Mouse (Mus musculus) fibroblast of lung, adult 2 months (primary cell): Measurements from ENCODE around the gene Dnajc21.
A peak's percentile ranks its signal among the peaks of the same experiment; 100 is the strongest.
"Not testable (repeated sequence)": the region's sequence is repeated elsewhere in the genome, so short reads cannot be mapped to it uniquely, and the experiment has no call there.

ENCODE experiments used
- DNase-seq: peaks from one replicate; pipeline ENCODE4 v3.0.0-alpha.2; 2011; ENCODE audit warnings: low read depth

The Dnajc21 gene

DNA sequence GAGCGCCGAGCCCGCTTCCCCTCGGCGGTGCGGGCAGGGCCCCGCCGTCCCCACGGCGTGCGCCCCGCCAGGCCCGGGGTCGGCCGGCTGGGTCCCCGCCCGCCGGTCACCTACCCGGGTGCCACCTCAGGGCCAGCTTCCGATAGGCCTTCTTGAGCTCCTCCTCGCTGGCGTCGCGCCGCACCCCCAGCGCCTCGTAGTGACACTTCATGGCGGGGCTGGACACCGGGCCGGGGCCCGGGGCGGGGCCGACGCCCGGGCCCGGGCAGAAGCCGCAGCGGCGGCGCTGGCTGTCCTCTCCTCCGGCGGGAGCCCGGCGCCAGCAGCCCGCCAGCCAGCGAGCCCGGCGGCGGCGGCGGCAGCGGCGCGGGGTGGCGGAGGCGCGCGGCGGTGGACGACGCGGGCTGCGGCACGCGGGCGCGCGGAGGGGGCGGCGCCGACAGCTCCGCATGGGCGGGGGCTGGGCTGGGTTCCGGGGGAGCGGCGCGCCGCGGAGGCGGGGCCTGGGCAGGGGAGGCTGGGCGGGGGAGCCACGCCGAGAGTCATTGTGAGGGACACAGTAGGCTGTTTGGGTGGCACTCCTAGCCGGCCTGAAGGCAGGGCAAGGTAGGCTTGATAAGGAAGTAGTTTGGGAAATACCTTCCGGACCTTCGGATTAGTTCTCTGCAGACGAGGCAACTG is at the start of gene Dnajc21:
Gene Dnajc21, minus strand, starts transcription at position 366 of the 681 bp plus-strand sequence.
- peak; percentile 20 for DNase-seq

DNA sequence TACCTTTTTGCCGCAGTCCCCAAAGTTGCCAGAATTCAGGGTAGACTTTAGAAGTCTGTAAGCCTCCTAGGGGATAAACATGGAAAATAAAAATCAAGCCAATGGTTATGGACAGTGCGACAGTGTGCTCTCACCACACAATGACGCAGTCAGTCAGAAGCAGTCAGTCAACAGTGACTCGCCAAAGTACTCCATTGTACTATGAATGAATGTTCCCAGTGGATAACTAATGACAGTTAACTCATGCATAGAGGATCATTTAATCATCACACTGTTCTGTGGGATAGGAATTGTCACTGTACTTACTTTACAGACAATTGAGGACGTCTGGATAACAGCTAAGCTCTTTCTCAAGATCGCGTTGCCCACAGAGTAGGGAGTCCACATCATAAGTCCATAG is 44.9 kb upstream of the Dnajc21 start:
- DNase-seq: no peak

DNA sequence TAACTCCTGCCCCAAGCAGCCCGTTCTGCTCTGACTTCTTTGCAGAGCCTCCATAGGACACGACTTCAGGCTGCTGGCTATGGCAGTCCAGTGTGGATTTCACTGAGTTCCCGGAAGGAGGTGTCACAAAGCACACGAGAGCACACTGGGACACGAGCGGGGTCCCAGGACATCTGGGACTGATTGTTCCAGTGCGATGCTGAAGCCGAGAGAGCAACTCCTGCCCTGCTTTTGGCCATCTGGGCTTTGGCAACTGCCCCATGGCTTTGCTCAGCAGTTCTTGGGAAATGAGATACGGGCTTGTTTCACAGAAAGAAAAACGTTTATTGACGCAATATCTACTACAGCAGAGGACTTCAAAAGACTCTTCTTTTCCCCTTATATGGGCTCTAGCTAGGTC is 35.8 kb upstream of the Dnajc21 start:
- DNase-seq: peak; percentile 27

DNA sequence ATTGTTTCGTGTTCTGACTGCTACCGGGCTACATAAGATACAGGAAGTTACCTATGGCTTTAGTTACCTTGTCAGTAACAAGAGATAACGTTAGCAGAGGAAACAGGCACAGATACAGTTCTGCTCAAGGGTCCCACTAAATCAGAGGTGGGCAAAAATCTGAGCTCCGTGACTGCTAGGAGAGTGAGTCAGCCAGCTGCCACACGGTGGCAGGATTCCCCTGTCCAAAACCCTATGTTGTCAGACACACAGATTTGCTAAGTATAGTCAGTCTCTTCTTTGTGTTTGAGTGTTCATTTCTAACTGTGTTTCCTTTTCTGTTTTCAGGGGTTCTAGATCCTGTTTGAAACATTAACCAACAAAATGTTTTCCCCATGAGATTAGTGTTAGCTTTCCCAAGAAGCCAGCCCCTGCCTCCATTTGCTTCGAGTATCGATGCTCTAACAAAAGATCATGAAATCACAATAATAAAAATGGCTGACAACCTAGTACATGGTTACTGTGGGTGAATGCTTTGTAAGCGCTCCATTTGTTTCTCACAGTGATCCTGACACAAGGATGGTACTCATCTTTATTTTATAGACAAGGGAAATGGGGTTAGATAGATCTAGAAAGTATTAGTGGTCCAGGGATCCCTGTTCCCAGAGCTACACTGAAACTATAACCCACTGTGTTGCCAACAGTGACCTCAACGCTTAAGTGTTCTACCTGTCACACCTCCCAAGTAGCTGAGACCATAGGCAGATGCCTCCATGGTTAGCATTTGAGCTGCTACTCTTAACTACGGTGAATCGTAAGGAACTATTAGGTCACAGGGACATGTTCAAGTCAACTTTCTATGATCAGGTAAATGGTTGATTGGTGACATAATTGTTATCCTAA is 30.8 kb upstream of the Dnajc21 start:
- peak; percentile 38 for DNase-seq

DNA sequence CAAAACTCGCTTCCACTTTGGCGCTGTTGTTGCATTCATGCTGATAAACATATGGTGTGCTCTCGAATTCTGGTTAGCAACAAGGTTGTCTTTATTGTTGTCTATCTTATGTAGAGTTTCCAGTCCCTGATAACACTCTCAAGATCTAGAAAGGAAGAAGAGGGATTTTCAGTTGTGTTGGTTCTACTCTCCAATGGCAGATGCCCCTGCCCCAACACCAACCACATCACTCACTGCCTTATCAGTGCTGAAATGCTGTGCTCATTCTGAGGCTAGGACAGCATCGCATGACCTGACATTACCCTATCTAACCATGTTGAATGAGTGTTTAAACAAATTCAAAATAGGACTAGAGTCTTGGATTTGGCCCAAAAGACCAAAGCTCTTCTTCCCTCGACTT is 29.7 kb upstream of the Dnajc21 start:
- no peak for DNase-seq

DNA sequence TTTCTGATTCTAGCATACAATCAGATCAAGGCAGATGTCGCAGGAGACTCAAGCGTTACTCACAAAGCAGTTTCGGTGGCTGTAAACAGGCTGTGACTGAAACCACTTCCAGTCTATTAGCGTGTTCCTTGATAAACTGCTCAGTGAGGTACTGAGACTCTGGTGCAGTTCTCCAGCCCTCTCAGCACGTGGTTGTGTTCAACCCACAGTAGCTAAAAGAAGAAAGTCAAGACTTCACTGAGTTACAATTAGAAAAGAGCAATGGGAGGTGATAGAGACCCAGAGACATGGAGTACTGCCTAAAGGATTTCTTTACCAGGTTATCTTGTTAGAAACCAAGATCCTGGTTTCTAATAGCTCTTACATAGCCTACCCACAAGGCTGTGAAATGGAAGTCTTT is 29.3 kb upstream of the Dnajc21 start:
- no peak for DNase-seq

DNA sequence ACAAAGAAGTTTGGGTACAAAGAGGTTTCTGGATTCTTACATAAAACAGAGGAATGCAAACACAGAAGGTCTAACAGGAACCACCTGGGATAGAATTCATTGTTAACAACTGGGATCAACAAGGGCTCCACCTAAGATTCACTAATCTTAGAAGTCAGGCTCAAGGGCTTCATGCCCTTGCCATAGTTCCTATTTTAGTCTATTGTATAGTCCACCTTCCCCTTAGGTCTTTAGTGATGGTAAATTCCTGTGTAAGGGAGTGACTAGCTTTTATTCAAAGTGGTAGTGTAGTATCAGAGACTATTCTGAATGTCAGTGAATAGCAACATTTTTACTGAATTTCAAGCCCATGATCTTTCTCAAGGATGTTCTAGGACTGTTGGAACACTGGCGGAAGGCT is 26.4 kb upstream of the Dnajc21 start:
- not testable (repeated sequence) for DNase-seq

DNA sequence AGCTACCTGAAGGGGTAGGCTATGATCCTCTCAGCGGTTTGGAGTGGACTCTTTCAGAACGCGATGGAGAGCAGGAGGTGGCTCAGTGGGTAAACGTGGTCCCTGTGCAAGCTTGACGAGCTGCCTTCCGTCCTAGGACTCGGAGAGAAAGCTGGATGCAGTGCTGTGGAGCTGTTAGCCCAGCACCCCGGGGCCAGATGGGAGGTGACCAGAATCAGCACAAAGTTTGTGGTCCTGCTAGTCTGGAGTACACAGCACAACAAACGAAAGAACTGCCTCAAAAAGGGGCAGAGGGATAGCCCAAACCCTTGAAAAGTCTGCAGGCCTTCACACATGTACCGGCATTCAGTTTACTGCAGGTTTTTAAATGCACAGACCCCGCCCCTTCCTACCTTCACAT is 25.6 kb upstream of the Dnajc21 start:
- DNase-seq: no peak

DNA sequence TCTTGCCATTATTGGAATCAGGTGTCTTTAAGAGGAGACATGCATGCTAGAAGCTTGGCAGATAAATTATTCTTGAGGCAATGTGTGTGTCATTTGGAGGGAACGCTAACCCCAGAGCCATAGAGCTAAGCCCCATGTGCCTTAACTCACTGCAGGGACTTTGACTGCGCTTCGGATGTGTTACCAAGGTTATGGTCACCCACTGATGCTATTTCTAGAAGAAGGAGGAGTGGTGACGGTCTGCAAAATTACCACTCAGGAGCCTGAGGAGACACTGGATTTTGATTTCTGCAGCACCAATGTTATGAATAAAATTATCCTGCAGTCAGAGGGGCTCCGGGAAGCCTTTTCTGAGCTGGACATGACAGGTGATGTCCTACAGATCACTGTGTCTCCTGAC is 19.8 kb upstream of the Dnajc21 start:
- DNase-seq: no peak

DNA sequence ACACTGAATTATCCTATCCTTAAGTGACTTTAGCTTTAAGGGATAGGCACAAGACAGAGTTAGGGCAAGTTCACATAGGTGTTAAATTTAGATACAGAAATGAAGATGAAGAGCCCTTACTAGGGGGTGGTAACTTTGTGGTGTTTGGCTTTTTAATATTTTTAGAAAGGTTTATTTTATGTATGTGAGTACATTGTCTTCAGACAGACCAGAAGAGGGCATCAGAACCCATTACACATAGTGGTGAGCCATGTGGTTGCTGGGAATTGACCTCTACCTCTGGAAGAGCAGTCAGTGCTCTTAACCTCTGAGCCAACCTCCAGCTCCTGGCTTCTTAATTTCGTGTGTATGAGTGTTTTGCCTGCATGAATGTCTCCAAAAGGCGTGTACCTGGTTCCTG is 16.9 kb upstream of the Dnajc21 start:
- DNase-seq: no peak

DNA sequence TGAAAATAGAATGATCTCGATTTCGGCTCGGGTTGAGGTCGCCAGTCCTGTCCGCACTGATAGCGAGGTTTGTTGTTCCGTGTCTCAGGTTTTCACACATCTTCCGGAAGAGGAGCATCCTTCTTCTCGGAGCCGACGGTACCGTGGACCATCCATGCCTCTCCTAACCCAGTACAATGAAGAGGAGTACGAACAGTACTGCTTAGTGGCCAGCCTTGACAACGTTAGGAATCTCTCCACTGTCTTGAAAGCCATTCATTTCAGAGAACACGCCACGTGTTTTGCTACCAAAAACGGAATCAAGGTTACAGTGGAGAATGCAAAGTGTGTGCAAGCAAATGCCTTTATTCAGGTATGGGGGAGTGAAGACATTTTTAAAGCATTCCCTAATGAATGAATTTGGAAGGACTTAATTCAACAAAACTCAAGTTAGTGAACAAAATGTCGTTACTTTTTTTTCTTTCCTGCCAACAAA is 16.1 kb upstream of the Dnajc21 start:
- DNase-seq: no peak

DNA sequence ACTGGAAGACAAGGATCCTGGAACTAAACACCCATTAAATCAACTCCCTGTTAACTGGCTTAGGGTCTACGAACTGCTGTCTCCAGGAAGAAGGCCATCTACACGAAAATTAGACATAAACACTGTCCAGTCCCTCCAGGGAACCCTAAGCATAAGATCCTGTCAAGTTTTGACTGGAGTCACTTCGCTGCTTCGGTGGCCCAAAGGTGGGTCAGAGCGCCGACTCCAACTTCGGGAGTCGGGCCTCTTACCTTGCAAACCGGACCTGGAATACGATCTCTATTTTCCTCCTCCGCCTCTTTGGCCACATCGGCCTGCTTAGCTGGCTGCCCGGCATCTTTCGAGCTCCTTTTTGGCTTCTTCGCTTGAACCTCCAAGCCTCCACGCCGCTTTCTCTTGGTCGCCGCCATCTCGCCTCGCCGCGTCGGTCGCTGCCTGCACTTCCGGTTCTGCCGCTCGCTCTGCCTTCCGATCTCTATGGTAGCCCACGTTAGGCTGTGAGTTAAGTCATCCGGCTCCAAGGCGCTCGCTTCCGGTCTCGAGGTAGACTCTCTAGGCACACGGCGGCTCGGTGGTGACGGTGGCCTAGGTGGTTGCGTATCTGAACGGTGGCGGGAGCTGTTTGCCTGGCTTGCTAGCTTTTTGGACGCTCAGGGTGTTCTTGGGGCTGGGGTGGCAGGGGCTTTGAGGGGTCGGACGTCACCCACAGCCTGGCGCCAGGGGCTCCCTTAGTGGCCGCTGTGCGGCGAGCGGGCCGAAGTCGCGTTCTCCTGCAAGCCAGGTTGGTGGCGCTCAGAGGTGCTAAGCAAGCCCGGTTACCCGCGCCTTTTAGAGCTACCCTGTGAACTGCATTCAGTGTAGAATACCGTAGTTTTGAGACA is 15.4 kb upstream of the Dnajc21 start, which contains the start of the genes Brix1 and Rad1:
Gene Brix1, minus strand, starts transcription at position 464 of the 881 bp plus-strand sequence.
Gene Rad1, plus strand, starts transcription at position 535 of the 881 bp plus-strand sequence.
- peak; percentile 83 for DNase-seq

DNA sequence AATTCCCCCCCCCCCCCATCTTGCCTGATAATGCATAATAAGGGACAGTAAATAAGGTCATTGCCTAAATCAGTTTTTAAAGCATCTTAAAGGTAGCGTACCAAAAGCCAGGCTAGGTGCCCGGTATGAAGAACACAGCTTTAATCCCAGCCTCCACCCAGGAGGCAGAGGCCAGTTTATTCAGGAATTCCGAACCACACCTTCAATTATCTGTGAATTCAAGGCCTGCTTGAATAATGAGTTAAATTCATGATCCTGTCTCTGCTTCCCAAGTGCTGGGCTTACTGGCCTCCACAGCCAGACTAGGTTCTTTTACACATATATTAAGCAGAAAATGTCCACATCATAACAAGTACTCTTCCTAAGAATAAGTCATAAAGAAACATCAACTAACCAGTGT is 625 bp upstream of the Dnajc21 start:
- no peak for DNase-seq

DNA sequence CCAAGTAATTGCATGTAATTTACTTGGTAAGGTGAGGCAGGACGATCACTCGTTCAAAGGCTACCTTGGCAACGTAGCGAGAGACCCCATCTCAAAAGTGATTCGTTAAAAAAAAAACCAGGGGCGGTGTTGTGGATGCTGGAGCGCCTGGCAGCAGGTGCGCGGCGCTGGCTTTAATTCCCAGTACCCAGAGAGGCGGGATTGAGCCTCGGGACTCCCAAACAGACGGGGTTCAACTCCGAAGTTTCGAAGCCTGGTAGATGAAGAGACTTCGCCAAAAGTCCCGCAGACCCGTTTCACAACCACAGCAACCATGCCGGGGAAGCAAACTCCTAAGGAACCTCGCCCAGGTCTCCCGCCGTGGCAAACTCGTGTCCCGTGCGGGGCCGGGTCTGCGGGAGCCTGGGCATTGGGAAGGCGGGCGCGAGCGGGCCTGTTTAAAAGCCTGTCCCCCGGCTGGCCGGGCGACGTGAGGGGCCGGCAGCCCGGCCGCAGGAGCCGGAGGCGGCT is 620 bp downstream of the Dnajc21 start:
- no peak for DNase-seq

DNA sequence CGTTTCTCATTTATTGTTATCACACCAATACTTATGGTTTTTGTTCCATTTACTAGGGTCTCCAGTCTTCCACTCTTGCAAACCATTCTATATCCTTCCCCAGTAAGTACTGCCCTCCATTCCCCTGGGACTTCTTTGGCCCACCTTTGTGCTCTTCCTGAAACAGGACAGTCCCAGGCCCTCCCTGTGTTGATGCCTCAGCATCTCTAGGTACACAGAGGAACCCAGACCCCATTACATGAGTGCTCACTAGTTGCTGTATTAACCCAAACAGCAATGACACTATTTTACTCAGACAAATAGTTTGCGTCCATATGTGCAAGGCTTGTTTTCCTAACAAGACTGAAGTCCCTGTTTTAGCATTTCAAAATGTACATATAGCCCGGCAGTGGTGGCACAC is 1.6 kb downstream of the Dnajc21 start:
- DNase-seq: no peak

DNA sequence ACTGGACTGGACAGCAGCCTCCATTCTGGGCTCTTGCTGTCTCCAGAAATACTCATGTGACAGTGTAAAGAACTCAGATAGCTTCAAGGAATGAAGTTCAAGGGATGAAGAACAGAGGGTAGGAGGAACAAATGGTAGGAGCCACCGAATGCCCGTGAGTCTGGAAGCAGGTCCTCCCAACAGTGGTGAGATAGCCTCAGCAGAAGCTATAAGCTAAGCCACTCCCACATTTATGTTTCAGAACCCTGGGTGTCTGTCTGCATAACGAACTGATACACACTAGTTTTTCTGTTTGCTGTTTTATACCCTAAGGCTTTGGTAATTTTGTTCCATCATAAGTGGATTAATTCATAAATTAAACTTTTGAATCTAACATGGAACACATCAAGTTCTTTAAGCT is 5.6 kb downstream of the Dnajc21 start:
- no peak for DNase-seq

DNA sequence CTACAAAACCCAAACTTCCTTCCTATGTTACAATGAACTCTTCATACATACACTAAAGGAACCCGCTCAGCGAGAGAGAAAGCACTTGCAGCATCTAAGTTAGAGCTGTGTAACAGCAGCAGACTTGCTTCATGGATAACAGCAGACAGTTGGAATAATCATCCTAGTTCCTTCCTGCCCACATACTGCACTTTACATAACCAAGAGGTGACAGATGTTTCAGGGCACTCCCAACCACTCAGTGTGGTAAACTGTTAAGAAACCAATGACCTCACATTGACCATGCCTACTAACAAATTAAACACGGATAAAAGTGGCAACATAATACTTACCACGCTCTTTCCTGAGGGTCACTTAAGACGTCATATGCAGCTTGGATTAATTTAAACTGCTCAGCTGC is 6.8 kb downstream of the Dnajc21 start:
- DNase-seq: no peak

DNA sequence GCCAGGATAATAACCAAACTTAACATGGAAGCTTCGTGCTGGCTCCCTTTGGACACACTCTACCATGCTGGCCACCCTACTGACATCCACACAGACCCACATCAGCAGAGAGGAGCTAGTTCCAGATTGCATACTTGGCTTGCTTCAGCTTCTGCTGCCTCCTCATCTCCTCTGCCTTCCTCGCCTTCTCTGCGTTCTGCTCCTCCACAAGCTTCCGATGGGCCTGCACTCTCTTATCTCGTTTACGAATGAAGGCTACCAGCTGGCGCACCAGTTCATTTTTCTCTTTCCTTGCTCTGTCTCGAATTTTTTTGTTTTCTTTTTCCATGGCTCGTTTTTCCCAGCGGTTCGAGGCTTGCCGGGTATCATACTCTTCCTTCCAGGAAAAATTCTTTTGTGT is 9.3 kb downstream of the Dnajc21 start:
- no peak for DNase-seq

DNA sequence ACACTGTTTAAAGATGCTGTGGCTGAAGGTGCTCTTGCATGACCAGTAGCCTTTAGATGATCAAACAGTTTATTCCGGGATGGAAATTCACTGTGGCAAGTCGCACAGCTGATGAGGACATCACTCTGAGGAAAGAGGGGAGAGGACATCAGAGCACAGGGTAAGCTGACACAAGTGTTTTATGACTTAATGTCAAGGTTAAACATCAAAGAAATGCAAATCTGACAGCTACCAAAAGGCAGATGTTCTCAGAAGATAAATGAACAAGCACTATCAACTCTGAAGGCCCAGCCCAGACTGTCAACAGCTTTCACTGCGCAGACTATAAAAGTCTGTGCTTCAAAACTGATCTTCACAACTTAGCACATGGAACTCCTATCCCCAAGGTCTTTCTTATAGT is 23.2 kb downstream of the Dnajc21 start:
- no peak for DNase-seq

DNA sequence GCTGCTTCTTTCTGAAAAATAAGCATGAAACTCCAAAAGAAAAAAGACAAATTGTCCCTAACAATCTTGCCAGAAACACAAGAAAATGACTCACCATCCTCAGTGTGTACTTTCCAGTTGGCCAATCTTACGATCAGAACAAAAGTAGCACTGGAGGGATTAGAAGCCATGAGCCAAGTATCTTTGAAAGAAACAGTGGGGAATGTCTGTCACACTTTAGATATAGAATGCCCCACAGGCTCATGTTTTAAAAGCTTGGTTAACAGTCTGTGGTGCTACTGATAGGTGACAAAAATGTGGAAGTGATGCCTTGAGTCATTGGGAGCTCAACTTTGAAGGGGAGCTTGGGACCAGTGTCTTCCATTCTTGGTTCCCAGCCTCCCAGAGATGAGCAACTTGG is 28.0 kb downstream of the Dnajc21 start:
- no peak for DNase-seq

DNA sequence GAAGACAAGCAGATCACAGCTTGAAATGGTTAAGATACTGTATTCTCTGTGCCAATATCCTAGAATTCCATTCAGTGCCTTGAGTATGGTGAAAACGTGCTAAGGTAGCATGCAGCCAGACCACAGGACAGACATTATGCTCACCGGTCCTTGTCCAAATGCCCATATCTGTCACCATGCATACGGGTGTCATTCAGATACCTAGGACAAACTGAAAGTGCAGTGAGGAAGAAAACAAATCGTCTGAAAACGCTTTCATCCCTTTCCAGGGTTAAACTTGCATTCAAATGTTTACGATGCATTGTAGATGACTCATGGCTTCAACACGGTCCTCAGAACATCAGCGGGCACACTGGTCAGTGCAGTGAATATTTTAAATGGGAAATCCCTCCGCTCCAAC is 28.8 kb downstream of the Dnajc21 start:
- DNase-seq: no peak

DNA sequence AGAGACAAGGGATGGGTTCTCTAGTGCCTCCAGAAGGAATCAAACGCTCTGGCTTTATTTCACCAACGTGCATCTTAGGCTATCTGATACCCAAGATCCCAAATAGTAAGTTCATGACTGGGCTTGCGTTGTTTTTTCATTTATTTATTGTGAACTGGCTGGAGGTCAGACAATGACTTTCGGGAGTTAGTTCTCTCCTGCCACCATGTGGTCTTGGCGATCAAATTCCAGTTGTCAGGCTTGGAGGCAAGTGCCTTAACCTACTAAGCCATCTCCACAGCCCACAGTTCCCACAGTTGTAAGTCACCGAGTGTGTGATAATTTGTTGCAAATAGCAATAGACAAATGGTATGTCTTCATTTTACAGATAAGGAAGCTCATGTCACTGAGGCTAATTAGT is 30.4 kb downstream of the Dnajc21 start:
- peak; percentile 5 for DNase-seq
